Mouse (Mus musculus) fat pad, adult 2 months (tissue): ENCODE data around the gene Snurf.

ENCODE experiments used
- DNase-seq: peaks from one replicate; pipeline ENCODE4 v3.0.0-alpha.2; 2011; ENCODE audit warnings: low read depth, low spot score; ENCODE audit errors: extremely low read depth

Gene Snurf

GRCm38 (mm10) chr7:60004606-60005330 lies at the start of gene Snurf, which contains the start of gene Gm38393:
Gene Snurf (minus strand): TSS chr7:60005049.
Gene Gm38393 (minus strand): TSS chr7:60005064.
- no peak for DNase-seq

DNA sequence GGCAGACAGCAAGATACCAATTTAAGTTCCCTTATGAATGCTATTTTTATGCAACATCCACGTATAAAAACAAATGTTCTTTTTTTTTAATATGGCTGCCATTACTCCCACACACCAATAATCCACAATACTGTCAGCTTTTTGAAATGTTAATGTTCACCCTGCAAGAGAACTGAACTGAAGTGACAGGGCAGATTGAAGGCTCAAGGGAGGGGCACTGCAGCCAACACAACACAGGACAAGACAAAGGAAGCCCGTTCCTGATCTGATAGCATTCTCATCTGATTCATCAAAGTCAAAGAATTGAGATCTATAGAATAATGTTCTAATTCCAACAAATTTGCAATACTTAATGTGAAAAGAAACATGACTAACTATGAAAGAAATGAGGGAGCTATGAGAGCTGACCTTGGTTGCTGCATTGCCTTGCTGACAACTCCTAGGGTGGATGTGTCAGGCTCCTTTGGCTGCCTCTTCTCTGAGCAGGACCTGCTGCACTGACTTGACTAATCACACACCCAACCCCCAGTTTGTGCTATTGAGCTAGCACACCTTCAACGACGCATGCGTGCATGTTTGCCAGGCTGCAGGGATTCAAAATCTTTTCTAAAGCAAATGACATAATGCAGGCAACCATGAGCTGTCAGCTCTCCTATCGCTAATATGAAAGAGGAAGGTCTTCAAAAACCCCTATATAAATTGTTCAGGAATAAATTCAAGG lies 42.8 kb upstream of the Snurf start:
- DNase-seq: no peak

DNA sequence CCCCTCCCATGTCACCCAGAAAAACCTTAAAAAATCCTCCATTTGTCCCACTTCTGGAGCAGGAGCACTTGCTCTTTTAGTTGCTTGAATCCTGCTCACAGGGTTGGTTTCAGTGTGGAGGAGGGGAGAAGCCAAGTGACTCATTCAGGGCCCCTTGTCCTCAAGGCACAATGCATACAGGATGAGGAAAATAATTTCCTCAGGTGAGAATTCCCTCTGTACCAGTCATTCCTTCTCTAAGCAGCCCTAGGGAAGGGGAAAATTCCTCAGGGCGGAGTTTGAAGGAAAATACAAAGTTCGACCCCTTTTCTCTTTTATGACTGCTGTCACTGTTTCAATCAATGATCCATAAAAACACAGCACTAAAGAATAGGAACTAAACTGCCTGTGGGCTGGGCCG lies 8.3 kb upstream of the Snurf start:
- DNase-seq: no peak

GRCm38 (mm10) chr7:60007727-60008360 lies 3.0 kb upstream of the Snurf start:
- no peak for DNase-seq

DNA sequence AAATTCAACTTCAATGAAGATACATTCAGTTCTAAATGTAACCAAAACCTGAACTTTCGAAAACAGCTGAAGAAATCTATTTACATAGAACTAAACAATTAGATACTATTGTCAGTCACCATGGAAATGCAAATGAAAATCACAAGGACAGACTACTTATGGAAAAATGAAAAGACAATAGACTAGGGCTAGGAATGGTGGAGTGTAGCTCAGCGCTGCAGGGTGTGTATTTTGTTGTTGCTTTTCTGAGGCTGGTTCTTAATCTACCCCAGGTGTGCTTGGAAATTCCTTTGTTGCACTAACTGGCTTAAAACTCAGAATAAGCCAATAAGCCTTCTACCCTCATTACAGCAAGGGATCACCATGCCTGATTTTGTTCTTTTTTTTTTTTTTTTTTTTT lies 1.4 kb upstream of the Snurf start:
- no peak for DNase-seq

GRCm38 (mm10) chr7:60003921-60004605 lies 786 bp downstream of the Snurf start:
- no peak for DNase-seq

DNA sequence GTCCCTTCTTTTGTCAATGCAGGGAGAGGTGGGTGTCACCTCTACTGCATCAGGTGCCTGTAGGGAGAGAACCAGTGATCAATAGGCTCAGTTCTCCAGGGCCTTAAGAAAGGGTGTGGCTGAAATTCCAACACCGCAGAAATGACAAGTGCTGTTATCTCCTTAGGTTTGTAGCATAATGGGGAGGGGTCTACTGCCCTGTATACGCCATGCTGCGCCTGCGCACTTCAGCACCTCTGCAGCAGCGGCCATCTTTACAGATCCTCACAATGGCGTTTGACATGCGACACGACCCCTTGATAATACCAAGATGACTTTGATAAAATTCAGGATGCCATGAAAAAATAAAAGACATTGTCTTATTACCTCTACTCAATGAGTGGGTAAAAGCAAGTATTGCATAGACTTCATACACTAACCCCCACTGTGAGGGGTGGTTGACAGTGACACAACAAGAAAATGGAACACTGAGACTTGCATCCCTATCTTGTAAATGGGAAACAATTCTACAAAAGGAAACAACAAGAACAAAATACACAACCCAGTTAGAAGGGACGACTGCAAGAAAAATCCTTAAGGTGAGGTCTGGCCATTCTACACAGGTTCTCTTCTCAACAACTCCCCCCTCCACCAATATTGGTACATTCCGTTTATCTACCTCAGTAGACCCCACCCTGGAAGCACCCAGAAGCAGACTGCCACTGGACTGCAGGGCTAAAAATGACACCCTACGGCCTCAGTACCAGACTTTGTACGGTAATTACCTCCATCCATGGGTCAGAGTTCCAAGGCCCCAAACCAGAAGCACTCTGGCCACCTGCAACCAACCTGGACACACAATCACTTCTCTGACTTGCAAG lies 1.6 kb downstream of the Snurf start:
- no peak for DNase-seq

DNA sequence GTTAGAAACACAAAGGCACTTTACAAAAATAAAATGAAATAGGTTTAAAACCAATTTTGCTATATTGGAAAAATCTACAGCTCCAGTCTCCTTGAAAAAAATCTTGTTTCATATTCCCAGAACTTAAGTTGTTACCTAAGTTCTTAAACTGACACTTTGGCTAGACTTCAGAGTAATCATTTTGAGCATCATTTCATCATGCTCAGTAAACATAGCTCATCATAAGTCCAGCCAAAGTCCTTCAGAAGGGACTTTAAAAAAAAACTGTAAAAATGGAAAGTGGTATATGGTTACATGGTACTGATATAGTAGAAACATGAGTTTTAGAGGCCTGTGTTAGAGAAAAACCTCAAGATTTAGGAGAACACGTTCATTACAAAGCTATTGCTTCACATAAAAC lies 26.2 kb downstream of the Snurf start:
- no peak for DNase-seq
